Mouse (Mus musculus) heart, embryonic 10.5 days (tissue): ENCODE measurements at regions not wholly inside any gene's neighbourhood (a gene's known extent, or its start where the extent isn't known, plus 50 kb on each side); places are given as distances from the start of the nearest gene placed in this dataset.
A peak's percentile ranks its signal among the peaks of the same experiment; 100 is the strongest.

ENCODE experiments used
- DNase-seq: peaks from one replicate; pipeline ENCODE4 v3.0.0-alpha.2; 2017; ENCODE audit warnings: low spot score
- H3K27ac ChIP-seq: fragments of 300-500 bp; sonication (generic); 2 replicates; pipeline ENCODE4 v1.5.1; 2016; ENCODE audit warnings: mild to moderate bottlenecking
- H3K27me3 ChIP-seq: fragments of 300-500 bp; sonication (generic); 2 replicates; pipeline ENCODE4 v1.6.1; 2016; ENCODE audit warnings: mild to moderate bottlenecking; ENCODE audit not compliant: poor library complexity, insufficient read depth, severe bottlenecking
- H3K36me3 ChIP-seq: fragments of 300-500 bp; sonication (generic); 2 replicates; pipeline ENCODE4 v1.6.1; 2016; ENCODE audit warnings: mild to moderate bottlenecking, moderate library complexity
- H3K4me1 ChIP-seq: fragments of 300-500 bp; sonication (generic); 2 replicates; pipeline ENCODE4 v1.6.1; 2016; ENCODE audit warnings: mild to moderate bottlenecking
- H3K4me3 ChIP-seq: fragments of 300-500 bp; sonication (generic); 2 replicates; pipeline ENCODE4 v1.5.1; 2016; ENCODE audit warnings: mild to moderate bottlenecking, moderate library complexity
- H3K9me3 ChIP-seq: fragments of 300-500 bp; sonication (generic); 2 replicates; pipeline ENCODE4 v1.6.1; 2016; ENCODE audit warnings: mild to moderate bottlenecking, moderate library complexity
- WGBS: fragments of 180-500 bp; shearing (Covaris S2); methylation state at CpG from one replicate; pipeline ENCODE4 v1.1.7; 2016; 5-methylcytosine and 5-hydroxymethylcytosine counted together

GRCm38 (mm10) chr12:70738554-70738953 is 86.8 kb upstream of the Frmd6 start:
- Histone ChIP-seq H3K9me3 (no peaks in the 10 kb centered on the region), H3K4me1 (peaks cover 3% of the 10 kb centered on the region; the same call in 1 of the 2 replicates), H3K27ac (no peak overlapping the region), H3K36me3 (no peaks in the 10 kb centered on the region), H3K27me3 (no peaks in the 10 kb centered on the region), H3K4me3 (no peak overlapping the region)
- no peak for DNase-seq
- 77% methylated on average over 3 of the region's 3 CpGs for WGBS

- DNase-seq, result no peak
- H3K36me3 ChIP-seq, result no peaks in the 10 kb centered on the region
- H3K4me1 ChIP-seq, result peaks cover 3% of the 10 kb centered on the region; the same call in 1 of the 2 replicates
- no peaks in the 10 kb centered on the region for H3K9me3 ChIP-seq
- no peaks in the 10 kb centered on the region for H3K27me3 ChIP-seq
- WGBS, result 82% methylated on average over 6 of the region's 6 CpGs
- H3K4me3 ChIP-seq, result no peak overlapping the region
- H3K27ac ChIP-seq, result no peak overlapping the region
These were observed 86.0 kb upstream of the Frmd6 start for GRCm38 (mm10) chr12:70739316-70739715.

GRCm38 (mm10) chr12:70739766-70740165 is 85.5 kb upstream of the Frmd6 start:
- Histone ChIP-seq H3K4me1 (peaks cover 3% of the 10 kb centered on the region; the same call in 1 of the 2 replicates), H3K4me3 (no peak overlapping the region), H3K36me3 (no peaks in the 10 kb centered on the region), H3K27ac (no peak overlapping the region), H3K9me3 (no peaks in the 10 kb centered on the region), H3K27me3 (no peaks in the 10 kb centered on the region)
- no peak for DNase-seq
- WGBS, result 63% methylated on average over 7 of the region's 7 CpGs

GRCm38 (mm10) chr12:70742836-70743235 is 82.5 kb upstream of the Frmd6 start:
- Histone ChIP-seq H3K4me1 (peaks cover 3% of the 10 kb centered on the region; the same call in 1 of the 2 replicates), H3K4me3 (no peak overlapping the region), H3K27ac (no peak overlapping the region), H3K36me3 (no peaks in the 10 kb centered on the region), H3K27me3 (no peaks in the 10 kb centered on the region), H3K9me3 (no peaks in the 10 kb centered on the region)
- 67% methylated on average over 3 of the region's 3 CpGs for WGBS
- DNase-seq, result no peak

GRCm38 (mm10) chr12:70745681-70746080 is 79.6 kb upstream of the Frmd6 start:
- no peaks in the 10 kb centered on the region for H3K4me1 ChIP-seq
- 76% methylated on average over 2 of the region's 2 CpGs for WGBS

GRCm38 (mm10) chr12:70749651-70750050 is 75.7 kb upstream of the Frmd6 start:
- H3K9me3 ChIP-seq, result no peaks in the 10 kb centered on the region
- no peak overlapping the region for H3K27ac ChIP-seq
- H3K4me1 ChIP-seq, result peaks cover 9% of the 10 kb centered on the region
- no peak for DNase-seq
- 79% methylated on average over 2 of the region's 2 CpGs for WGBS
- no peak overlapping the region for H3K4me3 ChIP-seq
- H3K27me3 ChIP-seq, result no peaks in the 10 kb centered on the region
- no peaks in the 10 kb centered on the region for H3K36me3 ChIP-seq

More at GRCm38 (mm10) chr12:70745681-70746080, 79.6 kb upstream of the Frmd6 start:
- H3K36me3 ChIP-seq, result no peaks in the 10 kb centered on the region
- no peaks in the 10 kb centered on the region for H3K9me3 ChIP-seq
- H3K27me3 ChIP-seq, result no peaks in the 10 kb centered on the region
- no peak for DNase-seq
- no peak overlapping the region for H3K4me3 ChIP-seq
- H3K27ac ChIP-seq, result no peak overlapping the region

GRCm38 (mm10) chr12:70750651-70751578 is 74.4 kb upstream of the Frmd6 start:
- no peak for DNase-seq
- H3K4me1 ChIP-seq, result peaks cover 9% of the 10 kb centered on the region
- H3K27ac ChIP-seq, result no peak overlapping the region
- WGBS, result 84% methylated on average over 7 of the region's 7 CpGs
- no peaks in the 10 kb centered on the region for H3K27me3 ChIP-seq
- no peaks in the 10 kb centered on the region for H3K9me3 ChIP-seq
- no peak overlapping the region for H3K4me3 ChIP-seq
- no peaks in the 10 kb centered on the region for H3K36me3 ChIP-seq

GRCm38 (mm10) chr12:70752266-70752910 is 72.9 kb upstream of the Frmd6 start:
- Histone ChIP-seq H3K27ac (peak overlapping the region; percentile 62; the same call in 1 of the 2 replicates), H3K4me1 (peaks cover 9% of the 10 kb centered on the region), H3K4me3 (no peak overlapping the region), H3K9me3 (no peaks in the 10 kb centered on the region), H3K27me3 (no peaks in the 10 kb centered on the region), H3K36me3 (no peaks in the 10 kb centered on the region)
- WGBS, result 41% methylated on average over 11 of the region's 11 CpGs
- DNase-seq, result no peak

GRCm38 (mm10) chr12:70752911-70753290 is 72.4 kb upstream of the Frmd6 start:
- DNase-seq, result no peak
- no peaks in the 10 kb centered on the region for H3K27me3 ChIP-seq
- 56% methylated on average over 4 of the region's 4 CpGs for WGBS
- H3K36me3 ChIP-seq, result no peaks in the 10 kb centered on the region
- peak overlapping the region; percentile 62; the same call in 1 of the 2 replicates for H3K27ac ChIP-seq
- H3K4me3 ChIP-seq, result no peak overlapping the region
- no peaks in the 10 kb centered on the region for H3K9me3 ChIP-seq
- peaks cover 9% of the 10 kb centered on the region for H3K4me1 ChIP-seq

GRCm38 (mm10) chr12:70753458-70753857 is 71.9 kb upstream of the Frmd6 start:
- Histone ChIP-seq H3K36me3 (no peaks in the 10 kb centered on the region), H3K27ac (no peak overlapping the region), H3K4me1 (peaks cover 9% of the 10 kb centered on the region), H3K9me3 (no peaks in the 10 kb centered on the region), H3K27me3 (no peaks in the 10 kb centered on the region), H3K4me3 (no peak overlapping the region)
- no peak for DNase-seq
- 78% methylated on average over 3 of the region's 3 CpGs for WGBS

GRCm38 (mm10) chr12:70758080-70758479 is 67.2 kb upstream of the Frmd6 start:
- 87% methylated on average over 6 of the region's 6 CpGs for WGBS
- H3K27me3 ChIP-seq, result no peaks in the 10 kb centered on the region
- no peak overlapping the region for H3K27ac ChIP-seq
- H3K4me1 ChIP-seq, result 0 out of 2 replicates have a peak, but pooled peaks cover 3% of the 10 kb centered on the region
- DNase-seq, result no peak
- no peak overlapping the region for H3K4me3 ChIP-seq
- H3K36me3 ChIP-seq, result no peaks in the 10 kb centered on the region
- no peaks in the 10 kb centered on the region for H3K9me3 ChIP-seq

- Histone ChIP-seq H3K9me3 (no peaks in the 10 kb centered on the region), H3K27ac (no peak overlapping the region), H3K4me3 (no peak overlapping the region), H3K4me1 (0 out of 2 replicates have a peak, but pooled peaks cover 3% of the 10 kb centered on the region), H3K36me3 (no peaks in the 10 kb centered on the region), H3K27me3 (no peaks in the 10 kb centered on the region)
- DNase-seq, result no peak
- WGBS, result 84% methylated on average over 12 of the region's 12 CpGs
These were observed 61.8 kb upstream of the Frmd6 start for GRCm38 (mm10) chr12:70763542-70763941.

- DNase-seq, result no peak
- Histone ChIP-seq H3K9me3 (no peaks in the 10 kb centered on the region), H3K27ac (no peak overlapping the region), H3K27me3 (no peaks in the 10 kb centered on the region), H3K36me3 (no peaks in the 10 kb centered on the region), H3K4me3 (no peak overlapping the region), H3K4me1 (no peaks in the 10 kb centered on the region)
- WGBS, result 68% methylated on average over 4 of the region's 4 CpGs
These were observed 59.0 kb upstream of the Frmd6 start for GRCm38 (mm10) chr12:70766319-70766718.
